Mouse (Mus musculus) midbrain, embryonic 15.5 days (tissue): ENCODE data around the gene Slc25a47. TPM values are rescaled to one million over a fixed set of nuclear protein-coding genes. Genes with fewer than 3 reads are reported as not detected.

ENCODE experiments used
- ATAC-seq: fragments of 200-750 bp; cut with Nextera tagmentation; replicated peaks from 2 replicates; pipeline ENCODE4 v1.8.0; 2017; ENCODE audit warnings: moderate TSS enrichment
- H3K27ac ChIP-seq: fragments of 300-500 bp; sonication (generic); 2 replicates; pipeline ENCODE4 v1.5.1; 2015; ENCODE audit warnings: mild to moderate bottlenecking, inconsistent platforms
- H3K27me3 ChIP-seq: fragments of 300-500 bp; sonication (generic); replicated peaks from 2 replicates; pipeline ENCODE4 v1.6.1; 2015; ENCODE audit warnings: inconsistent platforms
- H3K36me3 ChIP-seq: fragments of 300-500 bp; sonication (generic); replicated peaks from 2 replicates; pipeline ENCODE4 v1.6.1; 2015; ENCODE audit warnings: inconsistent platforms
- H3K4me1 ChIP-seq: fragments of 300-500 bp; sonication (generic); 2 replicates; pipeline ENCODE4 v1.6.1; 2015; ENCODE audit warnings: inconsistent platforms
- H3K4me2 ChIP-seq: fragments of 300-500 bp; sonication (generic); 2 replicates; pipeline ENCODE4 v1.6.1; 2015; ENCODE audit warnings: inconsistent platforms, mild to moderate bottlenecking, moderate library complexity
- H3K4me3 ChIP-seq: fragments of 300-500 bp; sonication (generic); 2 replicates; pipeline ENCODE4 v1.5.1; 2015; ENCODE audit warnings: mild to moderate bottlenecking, inconsistent platforms
- H3K9ac ChIP-seq: fragments of 300-500 bp; sonication (generic); 2 replicates; pipeline ENCODE4 v1.6.1; 2015; ENCODE audit warnings: mild to moderate bottlenecking, inconsistent platforms
- H3K9me3 ChIP-seq: fragments of 300-500 bp; sonication (generic); 2 replicates; pipeline ENCODE4 v1.6.1; 2016; ENCODE audit warnings: inconsistent platforms
- WGBS: fragments of 180-500 bp; shearing (Covaris S2); methylation state at CpG from one replicate; pipeline ENCODE4 v1.1.7; 2015; ENCODE audit warnings: mixed read lengths; 5-methylcytosine and 5-hydroxymethylcytosine counted together
- microRNA counts: library from miRNA; unstranded; fragments of <30 nt; microRNA quantifications from one replicate; lab custom pipeline; 2016
- microRNA-seq: library from miRNA; unstranded; fragments of <30 nt; microRNA quantifications from one replicate; pipeline ENCODE4, GENCODE M21; 2016
- polyA plus RNA-seq: library from polyadenylated mRNA; unstranded; fragments of >200 nt; fragmentation: Nextera tagmentation; extraction: Ambion mirVana; gene quantifications from 2 replicates; pipeline ENCODE4 v1.2.1, GENCODE M21; 2015

Gene Slc25a47
- polyA plus RNA-seq, 1 experiment from 2014 or later = 8.7 TPM

GRCm38 (mm10) chr12:108903600-108904275 lies 67.9 kb downstream of the Slc25a47 start:
- WGBS = 59% methylated on average over 8 of the region's 8 CpGs
- Histone ChIP-seq H3K4me1 (peaks cover 35% of the 10 kb centered on the region), H3K9me3 (no peaks in the 10 kb centered on the region), H3K27me3 (no peaks in the 10 kb centered on the region), H3K27ac (peak overlapping the region; percentile 39; the same call in 1 of the 2 replicates), H3K4me3 (no peak overlapping the region), H3K9ac (no peak overlapping the region), H3K4me2 (no peak overlapping the region), H3K36me3 (no peaks in the 10 kb centered on the region)
- peak; percentile 65 for ATAC-seq

DNA sequence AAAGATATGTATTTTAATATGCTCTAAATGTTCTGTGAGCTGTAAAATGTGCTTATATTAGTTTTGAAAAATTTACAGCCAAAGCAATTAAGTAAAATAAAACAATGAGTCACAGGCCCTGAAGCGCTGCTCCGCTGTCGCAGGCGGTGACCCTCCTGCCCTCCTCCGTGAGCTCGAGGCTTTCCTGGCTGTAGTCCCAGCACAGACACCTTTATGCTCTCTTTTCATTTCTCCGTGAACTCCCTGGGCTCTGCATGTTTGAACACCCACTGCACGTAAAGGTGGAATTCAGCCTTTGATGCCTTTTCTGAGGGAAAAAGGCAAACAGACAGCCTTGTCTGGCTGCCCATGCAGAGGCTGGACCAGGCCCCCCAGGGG lies 68.4 kb downstream of the Slc25a47 start:
- H3K27me3 ChIP-seq = no peaks in the 10 kb centered on the region
- WGBS = 41% methylated on average over 8 of the region's 8 CpGs
- H3K4me2 ChIP-seq = no peak overlapping the region
- peaks cover 37% of the 10 kb centered on the region for H3K4me1 ChIP-seq
- 0 out of 2 replicates have a peak overlapping the region, but pooled peaks have one; percentile 7 for H3K9ac ChIP-seq
- no peak for ATAC-seq
- peak overlapping the region; percentile 39; the same call in 1 of the 2 replicates for H3K27ac ChIP-seq
- no peaks in the 10 kb centered on the region for H3K9me3 ChIP-seq
- no peak overlapping the region for H3K4me3 ChIP-seq
- no peaks in the 10 kb centered on the region for H3K36me3 ChIP-seq

- Histone ChIP-seq H3K36me3 (no peaks in the 10 kb centered on the region), H3K9ac (no peak overlapping the region), H3K4me1 (peaks cover 43% of the 10 kb centered on the region), H3K9me3 (no peaks in the 10 kb centered on the region), H3K27ac (peak overlapping the region; percentile 63), H3K4me2 (0 out of 2 replicates have a peak overlapping the region, but pooled peaks have one; percentile 2), H3K4me3 (no peak overlapping the region), H3K27me3 (no peaks in the 10 kb centered on the region)
- 11% methylated on average over 14 of the region's 14 CpGs for WGBS
- no peak; the same call in 1 of the 2 replicates for ATAC-seq
Measured at GRCm38 (mm10) chr12:108905620-108906302, 69.9 kb downstream of the Slc25a47 start.

DNA sequence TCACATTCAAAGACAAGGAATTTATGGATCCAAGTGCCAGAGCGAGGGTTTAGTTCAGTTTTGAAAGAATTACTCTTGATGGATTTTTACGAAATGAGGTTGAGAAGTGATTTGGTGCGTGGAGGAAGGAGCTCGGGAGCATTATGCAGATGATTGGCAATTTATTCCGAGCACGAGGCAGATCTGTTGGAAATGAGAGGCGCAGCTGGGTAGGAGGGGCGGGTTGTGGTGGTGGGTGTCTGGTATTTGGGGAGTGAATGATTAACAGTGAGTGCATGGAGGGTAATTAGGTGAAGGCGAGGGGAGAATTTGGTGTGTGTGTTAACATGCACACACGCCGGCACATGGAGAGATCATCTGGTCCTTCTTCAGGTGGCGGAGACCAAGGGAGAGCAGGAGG lies 70.6 kb downstream of the Slc25a47 start:
- Histone ChIP-seq H3K4me3 (no peak overlapping the region), H3K36me3 (no peaks in the 10 kb centered on the region), H3K9ac (no peak overlapping the region), H3K27ac (0 out of 2 replicates have a peak overlapping the region, but pooled peaks have one; percentile 10), H3K4me1 (peaks cover 46% of the 10 kb centered on the region), H3K27me3 (no peaks in the 10 kb centered on the region), H3K4me2 (no peak overlapping the region), H3K9me3 (no peaks in the 10 kb centered on the region)
- WGBS = 26% methylated on average over 12 of the region's 12 CpGs
- no peak for ATAC-seq

MicroRNA genes within 50 kb of the gene (microRNA counts, 519-probe panel; counts per million panel counts)
- not detected for microRNA mmu-miR-345-3p (lab: Ali Mortazavi, UCI)
- 2,601 counts per million, percentile 54 among the panel's probes with 10 or more counts for microRNA mmu-miR-345-5p (lab: Ali Mortazavi, UCI)

Small RNA genes within 50 kb of the gene (microRNA-seq; reads per million reads assigned to microRNA genes)
- 93.6 reads per million, percentile 54 among the genes with 10 or more reads in this experiment for gene Mir345

Other genes with a start within 250 kb of the Slc25a47 start
- 3.2 and 3.4 TPM in 2 replicates for gene Degs2, start 133.7 kb upstream of the Slc25a47 start, polyA plus RNA-seq
- 12.9 TPM in 2 replicates for gene Yy1, start 43.1 kb upstream of the Slc25a47 start, polyA plus RNA-seq
- gene Slc25a29, start 163 bp upstream of the Slc25a47 start, polyA plus RNA-seq = 22.6 and 24.8 TPM in 2 replicates
- gene Wdr25, start 57.6 kb downstream of the Slc25a47 start, polyA plus RNA-seq = 5.2 and 7.2 TPM in 2 replicates
- gene Wars, start 58.1 kb downstream of the Slc25a47 start, polyA plus RNA-seq = 103 and 104 TPM in 2 replicates
- 30.8 and 34.0 TPM in 2 replicates for gene Begain, start 232.2 kb downstream of the Slc25a47 start, polyA plus RNA-seq